Mouse (Mus musculus) frontal cortex, postnatal 36 days (tissue): ENCODE data around the gene Hgf.

Experiments
- DNase-seq, 2 experiments: peaks; one replicate each; pipeline ENCODE4 v3.0.0; 2022; ENCODE audit warnings: low spot score in 2 of 2

Gene Hgf

GRCm38 (mm10) chr5:16553304-16554047, at the start of gene Hgf:
TSS of gene Hgf (plus strand) at chr5:16553495.
- DNase-seq: peak; percentile 17 to 25

GRCm38 (mm10) chr5:16506702-16507350, 46.5 kb upstream of the Hgf start:
- no peak for DNase-seq

GRCm38 (mm10) chr5:16531619-16532277, 21.5 kb upstream of the Hgf start:
- DNase-seq: no peak

- no peak for DNase-seq
Measured at GRCm38 (mm10) chr5:16538067-16538466, 15.2 kb upstream of the Hgf start.

- no peak for DNase-seq
Measured at GRCm38 (mm10) chr5:16541561-16542116, 11.7 kb upstream of the Hgf start.

- DNase-seq: no peak
Measured at GRCm38 (mm10) chr5:16547490-16547889, 5.8 kb upstream of the Hgf start.

- no peak for DNase-seq
Measured at GRCm38 (mm10) chr5:16552647-16553046, 648 bp upstream of the Hgf start.

- no peak for DNase-seq
Measured at GRCm38 (mm10) chr5:16560247-16560646, 7.0 kb downstream of the Hgf start.

- DNase-seq: no peak
Measured at GRCm38 (mm10) chr5:16568997-16569396, 15.7 kb downstream of the Hgf start.

- no peak for DNase-seq
Measured at GRCm38 (mm10) chr5:16577882-16578742, 24.8 kb downstream of the Hgf start.

GRCm38 (mm10) chr5:16595699-16596098, 42.4 kb downstream of the Hgf start:
- no peak for DNase-seq

GRCm38 (mm10) chr5:16597996-16598395, 44.7 kb downstream of the Hgf start:
- DNase-seq: no peak

- no peak for DNase-seq
Measured at GRCm38 (mm10) chr5:16601463-16601862, 48.2 kb downstream of the Hgf start.

- DNase-seq: no peak
Measured at GRCm38 (mm10) chr5:16632996-16633395, 79.7 kb downstream of the Hgf start.

- DNase-seq: no peak
Measured at GRCm38 (mm10) chr5:16646417-16646816, 93.1 kb downstream of the Hgf start.

- DNase-seq: no peak
Measured at GRCm38 (mm10) chr5:16647701-16648100, 94.4 kb downstream of the Hgf start.

- DNase-seq: no peak
Measured at GRCm38 (mm10) chr5:16650240-16650639, 96.9 kb downstream of the Hgf start.

- no peak for DNase-seq
Measured at GRCm38 (mm10) chr5:16654022-16654421, 100.7 kb downstream of the Hgf start.
